Mouse (Mus musculus) cerebellum, postnatal 25 days (tissue): ENCODE measurements around the gene Frem1.

Source experiments
- DNase-seq, 2 experiments: peaks; one replicate each; pipeline ENCODE4 v3.0.0; 2021; ENCODE audit warnings: mixed read lengths in 2 of 2

Frem1 gene

GRCm38 (mm10) chr4:82918625-82919024 is 133.5 kb downstream of the Frem1 start:
- DNase-seq = no peak

- DNase-seq = no peak
Observed at GRCm38 (mm10) chr4:82916678-82917050, 135.5 kb downstream of the Frem1 start.

- peak; percentile 34 to 48 for DNase-seq
Observed at GRCm38 (mm10) chr4:82916003-82916677, 136.0 kb downstream of the Frem1 start.

- DNase-seq = no peak
Observed at GRCm38 (mm10) chr4:82915576-82915975, 136.6 kb downstream of the Frem1 start.

GRCm38 (mm10) chr4:82914601-82915143 is 137.5 kb downstream of the Frem1 start:
- no peak for DNase-seq

- no peak for DNase-seq
Observed at GRCm38 (mm10) chr4:82895227-82895626, 156.9 kb downstream of the Frem1 start.

- no peak for DNase-seq
Observed at GRCm38 (mm10) chr4:82892247-82892646, 159.9 kb downstream of the Frem1 start.

- DNase-seq = no peak
Observed at GRCm38 (mm10) chr4:82891566-82891965, 160.6 kb downstream of the Frem1 start.

GRCm38 (mm10) chr4:82891049-82891448 is 161.1 kb downstream of the Frem1 start:
- DNase-seq = no peak

GRCm38 (mm10) chr4:82890585-82890984 is 161.6 kb downstream of the Frem1 start:
- no peak for DNase-seq

- no peak for DNase-seq
Observed at GRCm38 (mm10) chr4:82886148-82886547, 166.0 kb downstream of the Frem1 start.

- DNase-seq = no peak
Observed at GRCm38 (mm10) chr4:82885535-82885913, 166.6 kb downstream of the Frem1 start.

- peak; percentile 54 to 68 for DNase-seq
Observed at GRCm38 (mm10) chr4:82884636-82885534, 167.3 kb downstream of the Frem1 start, which contains the start of gene Cer1. TSS of gene Cer1 (minus strand) at chr4:82885148.

GRCm38 (mm10) chr4:82882500-82882899 is 169.6 kb downstream of the Frem1 start:
- DNase-seq = peak in 1 of 2 experiments; percentile 27

GRCm38 (mm10) chr4:82881366-82881765 is 170.8 kb downstream of the Frem1 start:
- no peak for DNase-seq

GRCm38 (mm10) chr4:82880243-82880642 is 171.9 kb downstream of the Frem1 start:
- DNase-seq = no peak

- no peak for DNase-seq
Observed at GRCm38 (mm10) chr4:82879152-82879551, 173.0 kb downstream of the Frem1 start.

GRCm38 (mm10) chr4:82876656-82877055 is 175.5 kb downstream of the Frem1 start:
- no peak for DNase-seq

- DNase-seq = no peak
Observed at GRCm38 (mm10) chr4:82875532-82875931, 176.6 kb downstream of the Frem1 start.

GRCm38 (mm10) chr4:82874791-82875190 is 177.3 kb downstream of the Frem1 start:
- no peak for DNase-seq

- DNase-seq = no peak
Observed at GRCm38 (mm10) chr4:82872548-82872947, 179.6 kb downstream of the Frem1 start.

- no peak for DNase-seq
Observed at GRCm38 (mm10) chr4:82872121-82872520, 180.0 kb downstream of the Frem1 start.

- DNase-seq = no peak
Observed at GRCm38 (mm10) chr4:82870931-82871330, 181.2 kb downstream of the Frem1 start.
